Mouse (Mus musculus) ES-E14 (cell line): ENCODE data around the gene Pelo.

Source experiments
- HCFC1 ChIP-seq: IDR thresholded peaks from 2 replicates; pipeline ENCODE4 v1.6.1; 2012; ENCODE audit warnings: low read length, inconsistent platforms, borderline replicate concordance; ENCODE audit not compliant: insufficient read depth
- MAFK ChIP-seq: IDR thresholded peaks from 2 replicates; pipeline ENCODE4 v1.6.1; 2014; ENCODE audit warnings: mild to moderate bottlenecking, low read depth, low read length, inconsistent platforms; ENCODE audit not compliant: insufficient read depth

DNA sequence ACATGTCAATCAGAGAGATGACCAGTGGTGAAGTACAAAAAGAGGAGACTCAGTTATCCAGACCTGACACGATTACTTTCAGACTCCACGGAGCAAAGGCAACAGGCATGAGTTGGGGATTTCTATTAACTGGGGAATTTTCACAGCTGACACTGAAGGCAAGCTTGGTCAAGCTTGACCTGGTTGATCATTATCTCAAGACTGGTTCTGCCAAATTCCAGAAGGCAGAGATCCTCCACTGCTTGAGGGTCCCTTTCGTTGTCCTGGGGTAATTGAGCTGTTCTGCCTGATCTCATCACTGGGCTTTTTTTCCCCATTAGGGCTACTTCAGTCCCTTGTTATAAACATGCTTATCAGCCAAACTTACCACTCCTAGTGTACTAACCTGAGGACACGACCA is 19.6 kb upstream of the Pelo start:
- TF ChIP-seq MAFK (no peak), HCFC1 (no peak)
